Mouse (Mus musculus): ENCODE data around the gene Fus. TPM values are rescaled to one million over a fixed set of nuclear protein-coding genes. Genes with fewer than 3 reads are reported as not detected.
"Not testable (repeated sequence)": the region's sequence is repeated elsewhere in the genome, so short reads cannot be mapped to it uniquely, and the experiment has no call there.

Fus gene
- polyA plus RNA-seq, 2 experiments from 2014 or later = 59.4 to 88.7 TPM

GRCm38 (mm10) chr7:128004487-128005362 lies 37.5 kb downstream of the Fus start:
- ATAC-seq = no peak

GRCm38 (mm10) chr7:128006193-128006592 lies 38.9 kb downstream of the Fus start:
- no peak for ATAC-seq

GRCm38 (mm10) chr7:128009715-128010340 lies 42.6 kb downstream of the Fus start:
- no peak for ATAC-seq

- ATAC-seq = no peak
Observed at GRCm38 (mm10) chr7:128012136-128012780, 45.0 kb downstream of the Fus start.

- no peak for ATAC-seq
Observed at GRCm38 (mm10) chr7:128013116-128013515, 45.9 kb downstream of the Fus start.

GRCm38 (mm10) chr7:128016134-128016533 lies 48.9 kb downstream of the Fus start:
- ATAC-seq = not testable (repeated sequence)

GRCm38 (mm10) chr7:128016650-128017049 lies 49.4 kb downstream of the Fus start:
- no peak for ATAC-seq

GRCm38 (mm10) chr7:128018275-128018674 lies 51.0 kb downstream of the Fus start:
- ATAC-seq = no peak

GRCm38 (mm10) chr7:128019187-128019586 lies 51.9 kb downstream of the Fus start:
- no peak for ATAC-seq

- no peak for ATAC-seq
Observed at GRCm38 (mm10) chr7:128022974-128023373, 55.7 kb downstream of the Fus start.

- ATAC-seq = no peak
Observed at GRCm38 (mm10) chr7:128023565-128023964, 56.3 kb downstream of the Fus start.

GRCm38 (mm10) chr7:128024364-128024763 lies 57.1 kb downstream of the Fus start:
- ATAC-seq = no peak

- no peak for ATAC-seq
Observed at GRCm38 (mm10) chr7:128024932-128025331, 57.7 kb downstream of the Fus start.

GRCm38 (mm10) chr7:128025381-128025780 lies 58.1 kb downstream of the Fus start:
- no peak for ATAC-seq

GRCm38 (mm10) chr7:128031403-128031976 lies 64.2 kb downstream of the Fus start:
- no peak for ATAC-seq

GRCm38 (mm10) chr7:128032290-128032988 lies 65.2 kb downstream of the Fus start:
- no peak for ATAC-seq

GRCm38 (mm10) chr7:128032989-128033293 lies 65.7 kb downstream of the Fus start:
- no peak for ATAC-seq

GRCm38 (mm10) chr7:128033616-128034015 lies 66.4 kb downstream of the Fus start:
- no peak for ATAC-seq
